Mouse (Mus musculus): ENCODE data around the gene Sarnp. TPM values are rescaled to one million over a fixed set of nuclear protein-coding genes. Genes with fewer than 3 reads are reported as not detected.

Sarnp gene
- polyA plus RNA-seq, 1 experiment = 40.8 TPM

- no peaks in the 10 kb centered on the region for H3K27me3 ChIP-seq (ENCODE audit: control insufficient read depth, insufficient read depth, insufficient read length)
- no peak overlapping the region for H3K4me3 ChIP-seq
- no peak overlapping the region for H3K4me2 ChIP-seq (ENCODE audit: low read depth)
- H3K79me2 ChIP-seq (ENCODE audit: control insufficient read depth, insufficient read depth) = no peaks in the 10 kb centered on the region
- TF ChIP-seq E2F4 (IDR thresholded peaks at IDR 0.05; ENCODE audit: insufficient read depth) = no peak
- no peak for TF ChIP-seq MYOD1 (IDR thresholded peaks at IDR 0.05; ENCODE audit: control insufficient read depth in 1 of 3, insufficient read length in 2 of 3, low read depth in 2 of 3)
- TF ChIP-seq MAX (IDR thresholded peaks at IDR 0.05; ENCODE audit: low read depth) = no peak
- TF ChIP-seq TCF3 (IDR thresholded peaks at IDR 0.05; ENCODE audit: insufficient read length, low read depth) = no peak
- TF ChIP-seq TCF12 (IDR thresholded peaks at IDR 0.05; ENCODE audit: insufficient read depth, poor library complexity, severe bottlenecking) = no peak
- no peak for TF ChIP-seq SRF (IDR thresholded peaks at IDR 0.05; ENCODE audit: control insufficient read depth, insufficient read length, low read depth)
- no peak for TF ChIP-seq POLR2A (IDR thresholded peaks at IDR 0.05; ENCODE audit: insufficient read length, low read depth)
- TF ChIP-seq CEBPB (IDR thresholded peaks at IDR 0.05; ENCODE audit: insufficient read depth, poor library complexity, severe bottlenecking) = no peak
- TF ChIP-seq USF1 (IDR thresholded peaks at IDR 0.05; ENCODE audit: low read depth) = no peak
- TF ChIP-seq MYOG (IDR thresholded peaks at IDR 0.05; ENCODE audit: control insufficient read depth in 1 of 3, insufficient read depth in 1 of 3, insufficient read length in 2 of 3, low read depth in 2 of 3) = no peak
- no peak for TF ChIP-seq POLR2AphosphoS2 (IDR thresholded peaks at IDR 0.05; ENCODE audit: insufficient read length, low read depth)
- no peak for TF ChIP-seq REST (IDR thresholded peaks at IDR 0.05; ENCODE audit: insufficient read depth, insufficient read length)
- H3K36me3 ChIP-seq (ENCODE audit: control insufficient read depth, insufficient read depth) = peaks cover 48% of the 10 kb centered on the region
- H3ac ChIP-seq (ENCODE audit: control insufficient read depth, insufficient read length) = no peak overlapping the region
Observed at GRCm38 (mm10) chr10:128878811-128879210, 61.7 kb downstream of the Sarnp start.

- H3K79me2 ChIP-seq (ENCODE audit: control insufficient read depth, insufficient read depth) = no peaks in the 10 kb centered on the region
- H3K4me3 ChIP-seq = no peak overlapping the region
- no peak overlapping the region for H3K4me2 ChIP-seq (ENCODE audit: low read depth)
- H3K36me3 ChIP-seq (ENCODE audit: control insufficient read depth, insufficient read depth) = peaks cover 20% of the 10 kb centered on the region
- TF ChIP-seq USF1 (IDR thresholded peaks at IDR 0.05; ENCODE audit: low read depth) = peak; percentile 12
- TF ChIP-seq TCF12 (IDR thresholded peaks at IDR 0.05; ENCODE audit: insufficient read depth, poor library complexity, severe bottlenecking) = no peak
- H3K27me3 ChIP-seq (ENCODE audit: control insufficient read depth, insufficient read depth, insufficient read length) = no peaks in the 10 kb centered on the region
- no peak overlapping the region for H3ac ChIP-seq (ENCODE audit: control insufficient read depth, insufficient read length)
Observed at GRCm38 (mm10) chr10:128882067-128882466, 64.9 kb downstream of the Sarnp start.

GRCm38 (mm10) chr10:128888941-128889827 lies 72.1 kb downstream of the Sarnp start:
- Histone ChIP-seq H3ac (ENCODE audit: control insufficient read depth, insufficient read length) (no peak overlapping the region), H3K27me3 (ENCODE audit: control insufficient read depth, insufficient read depth, insufficient read length) (no peaks in the 10 kb centered on the region), H3K4me3 (peak overlapping the region; percentile 40), H3K36me3 (ENCODE audit: control insufficient read depth, insufficient read depth) (no peaks in the 10 kb centered on the region), H3K4me2 (ENCODE audit: low read depth) (peak overlapping the region; percentile 96), H3K79me2 (ENCODE audit: control insufficient read depth, insufficient read depth) (peaks cover 4% of the 10 kb centered on the region)
- TF ChIP-seq E2F4 (IDR thresholded peaks at IDR 0.05; ENCODE audit: insufficient read depth) (no peak), TCF12 (IDR thresholded peaks at IDR 0.05; ENCODE audit: insufficient read depth, poor library complexity, severe bottlenecking) (no peak), MYOG (IDR thresholded peaks at IDR 0.05; ENCODE audit: control insufficient read depth in 1 of 3, insufficient read depth in 1 of 3, insufficient read length in 2 of 3, low read depth in 2 of 3) (no peak), POLR2AphosphoS2 (IDR thresholded peaks at IDR 0.05; ENCODE audit: insufficient read length, low read depth) (no peak), CEBPB (IDR thresholded peaks at IDR 0.05; ENCODE audit: insufficient read depth, poor library complexity, severe bottlenecking) (no peak), REST (IDR thresholded peaks at IDR 0.05; ENCODE audit: insufficient read depth, insufficient read length) (no peak), MYOD1 (IDR thresholded peaks at IDR 0.05; ENCODE audit: control insufficient read depth in 1 of 3, insufficient read length in 2 of 3, low read depth in 2 of 3) (no peak), MAX (IDR thresholded peaks at IDR 0.05; ENCODE audit: low read depth) (no peak), SRF (IDR thresholded peaks at IDR 0.05; ENCODE audit: control insufficient read depth, insufficient read length, low read depth) (no peak), USF1 (IDR thresholded peaks at IDR 0.05; ENCODE audit: low read depth) (no peak), TCF3 (IDR thresholded peaks at IDR 0.05; ENCODE audit: insufficient read length, low read depth) (no peak), POLR2A (IDR thresholded peaks at IDR 0.05; ENCODE audit: insufficient read length, low read depth) (no peak)

GRCm38 (mm10) chr10:128889846-128890245 lies 72.7 kb downstream of the Sarnp start:
- peaks cover 4% of the 10 kb centered on the region for H3K79me2 ChIP-seq (ENCODE audit: control insufficient read depth, insufficient read depth)
- peak overlapping the region; percentile 96 for H3K4me2 ChIP-seq (ENCODE audit: low read depth)
- no peak overlapping the region for H3ac ChIP-seq (ENCODE audit: control insufficient read depth, insufficient read length)
- no peaks in the 10 kb centered on the region for H3K36me3 ChIP-seq (ENCODE audit: control insufficient read depth, insufficient read depth)
- no peaks in the 10 kb centered on the region for H3K27me3 ChIP-seq (ENCODE audit: control insufficient read depth, insufficient read depth, insufficient read length)
- no peak for TF ChIP-seq E2F4 (IDR thresholded peaks at IDR 0.05; ENCODE audit: insufficient read depth)
- TF ChIP-seq TCF3 (IDR thresholded peaks at IDR 0.05; ENCODE audit: insufficient read length, low read depth) = no peak
- TF ChIP-seq USF1 (IDR thresholded peaks at IDR 0.05; ENCODE audit: low read depth) = no peak
- no peak for TF ChIP-seq TCF12 (IDR thresholded peaks at IDR 0.05; ENCODE audit: insufficient read depth, poor library complexity, severe bottlenecking)
- no peak for TF ChIP-seq MYOD1 (IDR thresholded peaks at IDR 0.05; ENCODE audit: control insufficient read depth in 1 of 3, insufficient read length in 2 of 3, low read depth in 2 of 3)
- TF ChIP-seq REST (IDR thresholded peaks at IDR 0.05; ENCODE audit: insufficient read depth, insufficient read length) = no peak
- H3K4me3 ChIP-seq = peak overlapping the region; percentile 40
